Mouse (Mus musculus) liver, embryonic 15.5 days (tissue): ENCODE results near the gene H1fx. TPM values are rescaled to one million over a fixed set of nuclear protein-coding genes. Genes with fewer than 3 reads are reported as not detected.
"Not testable (repeated sequence)": the region's sequence is repeated elsewhere in the genome, so short reads cannot be mapped to it uniquely, and the experiment has no call there.

Experiments
- ATAC-seq: fragments of 200-750 bp; cut with Nextera tagmentation; 2 replicates; pipeline ENCODE4 v1.8.0; 2017; ENCODE audit warnings: moderate number of reproducible peaks, mild to moderate bottlenecking, moderate library complexity; ENCODE audit not compliant: insufficient read depth
- H3K27ac ChIP-seq: fragments of 300-500 bp; sonication (generic); replicated peaks from 2 replicates; pipeline ENCODE4 v1.5.1; 2015; ENCODE audit warnings: mild to moderate bottlenecking, inconsistent platforms
- H3K27me3 ChIP-seq: fragments of 300-500 bp; sonication (generic); 2 replicates; pipeline ENCODE4 v1.6.1; 2015; ENCODE audit warnings: mild to moderate bottlenecking, inconsistent platforms
- H3K36me3 ChIP-seq: fragments of 300-500 bp; sonication (generic); replicated peaks from 2 replicates; pipeline ENCODE4 v1.6.1; 2015; ENCODE audit warnings: moderate library complexity, mild to moderate bottlenecking, inconsistent platforms
- H3K4me1 ChIP-seq: fragments of 300-500 bp; sonication (generic); replicated peaks from 2 replicates; pipeline ENCODE4 v1.6.1; 2015; ENCODE audit warnings: inconsistent platforms
- H3K4me2 ChIP-seq: fragments of 300-500 bp; sonication (generic); 2 replicates; pipeline ENCODE4 v1.6.1; 2015; ENCODE audit warnings: moderate library complexity, mild to moderate bottlenecking, inconsistent platforms
- H3K4me3 ChIP-seq: fragments of 300-500 bp; sonication (generic); replicated peaks from 2 replicates; pipeline ENCODE4 v1.5.1; 2015; ENCODE audit warnings: mild to moderate bottlenecking, inconsistent platforms
- H3K9ac ChIP-seq: fragments of 300-500 bp; sonication (generic); 2 replicates; pipeline ENCODE4 v1.6.1; 2015; ENCODE audit warnings: moderate library complexity, mild to moderate bottlenecking, inconsistent platforms
- H3K9me3 ChIP-seq: fragments of 300-500 bp; sonication (generic); replicated peaks from 2 replicates; pipeline ENCODE4 v1.6.1; 2016; ENCODE audit warnings: inconsistent platforms
- WGBS: fragments of 180-500 bp; shearing (Covaris S2); methylation state at CpG from one replicate; pipeline ENCODE4 v1.1.7; 2015; ENCODE audit warnings: mixed read lengths; ENCODE audit not compliant: insufficient replicate concordance; 5-methylcytosine and 5-hydroxymethylcytosine counted together
- polyA plus RNA-seq: library from polyadenylated mRNA; unstranded; fragments of >200 nt; fragmentation: Nextera tagmentation; extraction: Ambion mirVana; gene quantifications from 2 replicates; pipeline ENCODE4 v1.2.1, GENCODE M21; 2015

The H1fx gene
- polyA plus RNA-seq, 1 experiment from 2014 or later: 3.2 TPM

DNA sequence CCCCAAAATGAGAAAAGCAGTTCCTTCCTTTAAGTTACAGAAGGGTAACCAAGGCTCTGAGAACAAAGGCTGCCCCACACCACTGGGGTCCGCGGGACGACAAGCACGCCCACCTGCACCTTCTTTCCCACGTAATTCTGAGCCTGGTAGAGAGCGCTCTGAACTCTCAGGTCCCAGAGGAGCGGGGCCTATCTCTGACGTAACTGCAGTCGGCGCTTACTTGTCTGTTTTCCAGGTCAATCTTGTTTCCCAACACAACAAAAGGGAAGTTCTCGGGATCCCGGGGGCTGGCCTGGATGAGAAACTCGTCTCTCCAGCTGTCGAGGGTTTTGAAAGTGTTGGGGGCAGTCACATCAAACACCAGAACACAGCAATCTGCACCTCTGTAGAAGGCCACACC is 23.3 kb upstream of the H1fx start:
- H3K4me3 ChIP-seq, H3K27ac ChIP-seq, ATAC-seq, H3K9me3 ChIP-seq, H3K4me2 ChIP-seq, H3K4me1 ChIP-seq, H3K9ac ChIP-seq, H3K27me3 ChIP-seq: not testable (repeated sequence)
- peaks cover 91% of the 10 kb centered on the region for H3K36me3 ChIP-seq
- WGBS: 83% methylated on average over 14 of the region's 14 CpGs

GRCm38 (mm10) chr6:88003439-88003838 is 22.0 kb upstream of the H1fx start:
- no peak for ATAC-seq

GRCm38 (mm10) chr6:87998358-87998757 is 16.9 kb upstream of the H1fx start:
- H3K27ac ChIP-seq: no peak overlapping the region
- H3K4me1 ChIP-seq: peaks cover 22% of the 10 kb centered on the region
- no peaks in the 10 kb centered on the region for H3K27me3 ChIP-seq
- no peak overlapping the region for H3K4me3 ChIP-seq
- 76% methylated on average over 4 of the region's 4 CpGs for WGBS
- no peak overlapping the region for H3K4me2 ChIP-seq
- ATAC-seq: no peak
- peaks cover 49% of the 10 kb centered on the region for H3K36me3 ChIP-seq
- no peaks in the 10 kb centered on the region for H3K9me3 ChIP-seq
- H3K9ac ChIP-seq: no peak overlapping the region

More at GRCm38 (mm10) chr6:88003439-88003838, 22.0 kb upstream of the H1fx start:
- Histone ChIP-seq H3K27ac (no peak overlapping the region), H3K9ac (no peak overlapping the region), H3K36me3 (peaks cover 88% of the 10 kb centered on the region), H3K27me3 (no peaks in the 10 kb centered on the region), H3K4me1 (no peaks in the 10 kb centered on the region), H3K4me2 (no peak overlapping the region), H3K4me3 (no peak overlapping the region), H3K9me3 (no peaks in the 10 kb centered on the region)
- WGBS: 40% methylated on average over 4 of the region's 4 CpGs

GRCm38 (mm10) chr6:87997706-87998265 is 16.3 kb upstream of the H1fx start:
- no peak for ATAC-seq
- H3K4me2 ChIP-seq: no peak overlapping the region

DNA sequence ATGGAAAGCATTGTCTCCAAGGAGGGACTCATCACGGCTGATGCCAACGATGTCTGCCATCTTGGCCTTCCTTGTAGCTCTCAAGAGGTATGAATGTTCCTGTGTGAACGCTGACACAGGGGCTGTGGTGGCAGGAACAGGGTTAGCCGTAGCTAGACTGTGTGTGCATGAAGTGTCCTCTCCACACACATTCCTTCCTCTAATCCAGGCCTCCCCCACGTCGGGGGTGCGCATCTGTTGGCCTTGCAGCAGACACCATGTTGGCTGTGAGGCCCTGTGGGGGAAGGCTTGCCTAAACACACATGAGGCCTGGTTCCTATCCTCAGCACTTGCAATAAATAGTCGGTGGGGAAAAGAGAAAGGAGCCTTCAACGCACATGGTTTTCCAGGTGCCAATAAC is 15.2 kb upstream of the H1fx start:
- Histone ChIP-seq H3K4me3 (no peak overlapping the region), H3K9ac (no peak overlapping the region), H3K4me1 (peaks cover 30% of the 10 kb centered on the region), H3K27ac (no peak overlapping the region), H3K36me3 (peaks cover 32% of the 10 kb centered on the region), H3K27me3 (no peaks in the 10 kb centered on the region), H3K9me3 (no peaks in the 10 kb centered on the region), H3K4me2 (no peak overlapping the region)
- no peak for ATAC-seq
- WGBS: 76% methylated on average over 9 of the region's 9 CpGs

More at GRCm38 (mm10) chr6:87997706-87998265, 16.3 kb upstream of the H1fx start:
- 62% methylated on average over 7 of the region's 7 CpGs for WGBS
- no peak overlapping the region for H3K27ac ChIP-seq
- no peaks in the 10 kb centered on the region for H3K27me3 ChIP-seq
- peaks cover 27% of the 10 kb centered on the region for H3K4me1 ChIP-seq
- H3K36me3 ChIP-seq: peaks cover 44% of the 10 kb centered on the region
- no peaks in the 10 kb centered on the region for H3K9me3 ChIP-seq
- H3K4me3 ChIP-seq: no peak overlapping the region
- no peak overlapping the region for H3K9ac ChIP-seq

GRCm38 (mm10) chr6:87995519-87995918 is 14.1 kb upstream of the H1fx start:
- Histone ChIP-seq H3K9me3 (no peaks in the 10 kb centered on the region), H3K4me1 (peaks cover 31% of the 10 kb centered on the region), H3K4me3 (no peak overlapping the region), H3K9ac (no peak overlapping the region), H3K36me3 (peaks cover 21% of the 10 kb centered on the region), H3K27me3 (no peaks in the 10 kb centered on the region), H3K4me2 (no peak overlapping the region), H3K27ac (no peak overlapping the region)
- ATAC-seq: no peak
- WGBS: 44% methylated on average over 4 of the region's 4 CpGs

DNA sequence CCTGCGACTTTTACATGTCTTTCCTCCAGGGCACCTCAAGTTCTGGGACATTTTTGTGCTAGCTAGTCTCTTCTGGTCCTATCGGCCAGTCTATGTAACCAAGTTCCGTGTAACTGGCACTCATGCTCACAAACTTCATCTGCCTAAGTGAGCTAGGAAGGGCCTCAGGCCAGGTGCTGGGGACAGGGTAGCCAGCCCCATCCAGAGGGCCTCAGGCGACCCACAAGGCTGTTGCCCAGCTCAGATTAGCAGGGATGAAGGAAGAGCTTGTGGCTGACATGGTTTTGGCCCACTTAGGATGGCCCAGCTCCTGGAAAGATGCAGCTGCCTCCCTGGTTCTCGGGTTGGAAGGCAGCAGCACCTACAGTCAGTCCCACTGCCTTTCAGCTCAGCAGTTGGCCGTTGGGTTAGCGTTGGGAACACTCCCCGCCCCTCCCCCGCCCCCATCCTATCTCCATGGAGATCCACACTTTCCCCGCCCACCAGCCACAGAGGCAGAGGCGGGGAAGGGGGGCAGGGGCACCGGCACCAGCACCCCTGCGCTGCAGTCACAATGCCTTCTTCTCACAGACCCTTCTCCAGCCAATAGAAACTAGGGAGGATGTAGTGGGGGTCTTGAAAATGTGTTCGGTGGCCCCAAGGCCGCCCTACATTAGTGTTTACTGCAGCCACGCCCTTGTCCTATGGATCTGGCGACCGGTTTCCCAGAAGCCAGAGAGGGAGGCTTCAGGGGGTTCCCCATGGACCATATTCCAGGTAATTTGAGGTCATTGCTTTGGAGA is 12.5 kb upstream of the H1fx start:
- Histone ChIP-seq H3K9ac (no peak overlapping the region), H3K27ac (peak overlapping the region; percentile 61), H3K36me3 (peaks cover 8% of the 10 kb centered on the region), H3K27me3 (no peaks in the 10 kb centered on the region), H3K9me3 (no peaks in the 10 kb centered on the region), H3K4me1 (peaks cover 31% of the 10 kb centered on the region), H3K4me3 (peak overlapping the region; percentile 46), H3K4me2 (peak overlapping the region; percentile 68)
- ATAC-seq: peak; percentile 65
- WGBS: 16% methylated on average over 18 of the region's 18 CpGs

- Histone ChIP-seq H3K27me3 (no peaks in the 10 kb centered on the region), H3K36me3 (no peaks in the 10 kb centered on the region), H3K9me3 (no peaks in the 10 kb centered on the region), H3K4me3 (no peak overlapping the region), H3K27ac (peak overlapping the region; percentile 79), H3K4me1 (peaks cover 30% of the 10 kb centered on the region), H3K9ac (no peak overlapping the region), H3K4me2 (no peak overlapping the region)
- 16% methylated on average over 6 of the region's 6 CpGs for WGBS
- peak; percentile 67 for ATAC-seq
Measured at GRCm38 (mm10) chr6:87992733-87993132, 11.3 kb upstream of the H1fx start.

DNA sequence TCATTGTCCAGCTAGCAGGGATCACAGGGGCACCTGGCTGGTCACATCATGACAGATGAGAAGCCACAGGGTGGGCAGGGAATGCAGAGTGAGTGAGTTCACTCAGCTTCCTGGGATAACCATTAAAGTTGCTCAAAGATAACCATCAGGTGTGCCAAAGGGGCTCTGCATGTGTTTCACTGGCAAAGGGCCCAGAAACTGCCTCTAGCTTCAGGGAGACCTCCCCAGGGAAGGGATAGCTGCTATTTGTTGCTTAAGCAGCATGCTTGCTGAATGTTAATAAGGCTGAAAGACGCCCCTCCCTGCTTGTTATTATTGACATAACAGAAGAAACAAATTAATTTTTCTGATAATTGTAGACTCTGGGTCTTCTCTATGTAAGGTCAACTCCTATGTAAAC is 10.4 kb upstream of the H1fx start:
- H3K4me1 ChIP-seq: peaks cover 27% of the 10 kb centered on the region
- no peak for ATAC-seq
- H3K36me3 ChIP-seq: no peaks in the 10 kb centered on the region
- H3K27me3 ChIP-seq: no peaks in the 10 kb centered on the region
- no peak overlapping the region for H3K27ac ChIP-seq
- WGBS: 60% methylated on average over 1 of the region's 1 CpGs
- H3K4me2 ChIP-seq: no peak overlapping the region
- no peaks in the 10 kb centered on the region for H3K9me3 ChIP-seq
- no peak overlapping the region for H3K9ac ChIP-seq
- H3K4me3 ChIP-seq: no peak overlapping the region

- Histone ChIP-seq H3K9me3 (no peaks in the 10 kb centered on the region), H3K36me3 (no peaks in the 10 kb centered on the region), H3K4me2 (no peak overlapping the region), H3K9ac (no peak overlapping the region), H3K4me3 (no peak overlapping the region), H3K4me1 (peaks cover 26% of the 10 kb centered on the region), H3K27ac (no peak overlapping the region), H3K27me3 (no peaks in the 10 kb centered on the region)
- WGBS: 49% methylated on average over 4 of the region's 4 CpGs
- no peak for ATAC-seq
Measured at GRCm38 (mm10) chr6:87991216-87991615, 9.8 kb upstream of the H1fx start.

- Histone ChIP-seq H3K9me3 (no peaks in the 10 kb centered on the region), H3K4me3 (no peak overlapping the region), H3K9ac (no peak overlapping the region), H3K4me2 (no peak overlapping the region), H3K27ac (no peak overlapping the region), H3K4me1 (peaks cover 16% of the 10 kb centered on the region), H3K27me3 (peaks cover 71% of the 10 kb centered on the region), H3K36me3 (no peaks in the 10 kb centered on the region)
- no peak for ATAC-seq
- WGBS: 53% methylated on average over 9 of the region's 9 CpGs
Measured at GRCm38 (mm10) chr6:87982506-87982905, 1.1 kb upstream of the H1fx start.
